Mouse (Mus musculus): ENCODE measurements around the gene Agpat1.

DNA sequence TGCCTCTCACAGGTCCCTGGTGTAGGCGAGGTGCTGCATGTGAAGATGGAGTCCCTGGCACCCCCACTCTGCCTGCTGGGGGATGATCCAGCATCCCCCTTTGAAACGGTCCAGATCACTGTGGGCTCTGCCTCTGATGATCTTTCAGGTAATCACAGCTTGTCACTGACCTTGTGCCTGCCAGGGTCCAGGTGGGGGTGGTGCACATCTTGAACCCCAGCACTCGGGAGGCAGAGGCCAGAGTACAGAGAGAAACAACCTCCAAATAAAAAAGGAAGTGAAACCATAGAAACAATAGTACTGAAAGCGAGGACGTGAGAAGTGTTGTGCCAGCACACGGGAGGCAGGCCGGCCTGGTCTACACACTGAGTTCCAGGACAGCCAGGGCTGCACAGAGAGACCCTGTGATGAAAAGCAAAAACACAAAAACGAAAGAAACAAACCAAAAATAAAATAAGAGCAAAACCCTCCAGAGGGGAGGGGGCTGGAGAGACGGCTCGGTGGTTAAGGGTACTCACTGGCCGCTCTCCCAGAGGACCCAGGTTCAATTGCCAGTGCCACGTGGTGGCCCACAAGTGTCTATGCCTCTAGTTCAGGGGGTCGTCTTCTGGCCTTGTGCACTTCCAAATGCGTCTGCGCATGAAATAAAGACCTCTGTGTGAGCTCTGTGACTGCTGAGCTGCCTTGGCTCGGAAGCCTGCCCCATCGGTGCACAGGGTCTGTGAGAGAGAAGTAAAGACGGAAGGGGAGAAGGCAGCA, 45.2 kb downstream of the Agpat1 start:
- no peak for TF ChIP-seq CTCF (conservative IDR thresholded peaks at IDR 0.05; ENCODE audit: low read length)
- no peak for TF ChIP-seq POU5F1 (IDR thresholded peaks at IDR 0.05; ENCODE audit: borderline replicate concordance, low read length)
- TF ChIP-seq NANOG (IDR thresholded peaks at IDR 0.05; ENCODE audit: borderline replicate concordance, low read length) = no peak

Measured in E14TG2a.4 (cell line).